Mouse (Mus musculus) erythroid progenitor cell, adult 5-6 weeks (primary cell): ENCODE measurements around the gene Adra1d. TPM values are rescaled to one million over a fixed set of nuclear protein-coding genes. Genes with fewer than 3 reads are reported as not detected.

Experiments
- ATAC-seq: replicated peaks from 2 replicates; pipeline ENCODE4 v1.8.0; 2016; ENCODE audit warnings: moderate number of reproducible peaks, mild to moderate bottlenecking, moderate TSS enrichment, inconsistent platforms; ENCODE audit not compliant: poor library complexity, low FRiP score, severe bottlenecking
- total RNA-seq, 2 experiments: library from RNA; stranded (forward) in 1 of 2; stranded (reverse) in 1 of 2; fragments of 150-400 nt in 1 of 2; fragments of 186-747, 209-891 nt in 1 of 2; gene quantifications; 2 replicates each; pipeline versions ENCODE4 v1.2.3 to v1.2.4; 2015 to 2017; ENCODE audit warnings: low replicate concordance in 2 of 2

Gene Adra1d
- not detected in 2 replicates for total RNA-seq (2015; ENCODE audit: low replicate concordance)
- total RNA-seq (2017; ENCODE audit: low replicate concordance): not detected in 2 replicates

DNA sequence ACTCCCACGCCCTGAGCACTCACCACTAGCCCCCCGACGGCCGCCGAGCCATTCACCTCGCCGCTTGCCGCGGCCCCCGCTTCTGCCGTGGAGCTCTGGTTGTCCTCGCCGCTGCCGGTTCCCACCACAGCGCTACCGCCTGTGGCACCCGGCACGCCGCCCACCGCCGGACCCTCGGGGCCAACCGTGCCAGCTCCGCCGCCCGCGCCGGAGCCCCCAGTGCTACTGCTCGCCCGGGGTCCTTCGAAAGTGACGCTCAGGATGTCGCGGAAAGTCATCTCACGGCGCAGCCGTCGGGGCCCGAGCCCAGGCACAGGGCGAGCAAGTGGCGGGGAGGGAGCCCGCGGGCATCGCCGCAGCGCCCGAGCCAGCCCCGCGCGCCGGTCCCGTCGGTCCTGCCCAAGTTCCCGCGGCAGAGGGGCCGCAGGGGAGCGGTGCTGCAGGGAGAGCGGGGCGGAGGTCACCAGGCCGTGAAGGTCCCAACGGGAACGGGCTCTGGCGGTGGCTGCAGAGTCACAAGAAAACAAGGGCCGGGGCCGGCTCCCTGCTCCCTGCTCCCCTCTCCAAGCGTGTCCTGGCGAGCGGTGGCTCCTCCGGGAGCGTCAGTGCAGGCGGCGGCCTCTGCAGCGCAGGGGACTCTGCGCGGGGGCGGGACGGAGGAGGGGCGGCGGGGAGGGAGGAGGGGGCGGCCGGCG lies at the start of gene Adra1d:
Gene Adra1d (minus strand): TSS at position 393 of the 695 bp plus-strand sequence.
- ATAC-seq: no peak

GRCm38 (mm10) chr2:131601881-131602280 lies 39.8 kb upstream of the Adra1d start:
- no peak for ATAC-seq

DNA sequence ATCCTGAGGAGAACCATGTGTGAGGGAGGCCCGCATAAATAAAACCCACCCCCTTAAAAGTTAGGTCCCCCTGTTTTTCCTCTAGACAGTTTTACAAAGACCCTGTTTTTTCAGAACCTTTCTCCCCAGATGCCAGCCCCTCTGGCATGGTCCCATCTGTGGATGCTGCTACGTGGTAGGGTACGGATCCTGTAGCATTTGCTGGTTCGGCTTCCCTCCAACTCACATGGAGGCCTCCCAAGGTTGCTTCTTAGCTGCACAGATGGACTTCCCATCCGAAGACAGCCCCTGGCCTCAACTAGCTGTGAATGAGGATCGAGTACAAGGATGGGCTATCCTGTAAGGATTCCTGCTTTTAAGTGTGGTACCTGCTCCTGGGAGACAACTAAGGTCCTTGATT lies 32.8 kb upstream of the Adra1d start:
- no peak for ATAC-seq

DNA sequence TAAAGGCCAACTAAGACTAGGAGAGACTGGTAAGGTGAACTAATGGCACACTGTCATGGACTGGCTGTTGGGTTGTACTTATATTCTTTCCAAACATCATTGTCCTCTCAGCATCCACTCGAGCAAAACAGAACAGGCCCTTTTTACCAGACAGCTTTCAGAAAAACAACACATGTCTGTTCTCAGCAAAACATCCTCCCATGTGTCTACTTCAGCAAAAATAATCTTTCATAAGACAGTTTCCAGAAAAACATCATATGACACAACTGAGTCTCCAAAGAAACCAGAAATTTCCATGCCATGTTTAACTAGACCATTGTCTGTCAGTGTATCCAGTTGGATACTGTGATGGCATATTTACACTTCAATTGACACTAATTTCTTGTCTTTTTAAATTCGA lies 25.4 kb upstream of the Adra1d start:
- ATAC-seq: no peak

- ATAC-seq: no peak
Measured at GRCm38 (mm10) chr2:131581506-131581905, 19.4 kb upstream of the Adra1d start.

DNA sequence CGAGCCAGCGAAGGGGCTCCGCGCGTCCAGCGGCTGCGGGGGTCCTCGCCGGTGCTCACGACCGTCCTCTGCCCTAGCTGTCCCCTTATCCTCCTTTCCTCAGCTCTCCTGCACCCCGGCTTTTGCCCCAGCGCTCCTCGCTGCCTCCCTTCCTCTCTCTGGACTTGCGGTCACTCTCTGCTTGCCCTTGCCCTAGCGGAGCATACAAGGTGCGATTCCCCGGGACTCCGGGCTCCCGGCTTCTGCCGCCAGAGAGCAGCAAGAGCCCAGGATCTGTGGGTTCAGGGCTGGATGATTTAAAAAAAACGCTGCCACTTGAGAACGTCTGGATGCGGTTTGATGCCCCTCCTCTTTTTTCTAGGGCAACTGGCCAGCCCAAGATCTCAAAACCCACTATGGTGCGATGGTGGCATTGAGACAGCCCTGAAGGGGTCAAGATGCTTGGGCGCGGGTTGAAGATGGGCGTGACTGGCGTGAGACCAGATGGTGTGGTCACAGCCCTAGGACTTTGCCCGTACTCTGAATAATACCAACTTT lies 571 bp upstream of the Adra1d start:
- no peak for ATAC-seq

- no peak for ATAC-seq
Measured at GRCm38 (mm10) chr2:131561344-131561870, 676 bp downstream of the Adra1d start.

GRCm38 (mm10) chr2:131560205-131560919 lies 1.7 kb downstream of the Adra1d start:
- no peak for ATAC-seq

DNA sequence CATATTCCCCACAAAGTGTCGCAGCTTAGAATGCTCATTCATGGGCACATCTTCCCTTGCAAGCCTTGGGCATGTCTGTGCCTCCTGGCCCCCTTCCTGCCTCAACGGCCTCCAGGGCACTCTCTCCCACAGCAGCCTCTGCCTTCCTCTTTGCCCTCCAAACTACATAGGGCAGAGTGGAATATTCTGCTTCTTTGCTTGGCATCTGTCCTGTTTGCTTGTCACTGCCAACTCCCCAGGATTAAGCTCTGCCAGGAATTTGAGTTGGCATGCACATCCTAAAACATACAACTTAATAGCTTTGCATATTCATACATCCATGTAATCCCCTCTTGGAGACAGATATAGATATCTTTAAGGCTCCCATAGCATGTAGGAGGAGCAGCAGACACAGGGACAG lies 4.2 kb downstream of the Adra1d start:
- ATAC-seq: no peak

DNA sequence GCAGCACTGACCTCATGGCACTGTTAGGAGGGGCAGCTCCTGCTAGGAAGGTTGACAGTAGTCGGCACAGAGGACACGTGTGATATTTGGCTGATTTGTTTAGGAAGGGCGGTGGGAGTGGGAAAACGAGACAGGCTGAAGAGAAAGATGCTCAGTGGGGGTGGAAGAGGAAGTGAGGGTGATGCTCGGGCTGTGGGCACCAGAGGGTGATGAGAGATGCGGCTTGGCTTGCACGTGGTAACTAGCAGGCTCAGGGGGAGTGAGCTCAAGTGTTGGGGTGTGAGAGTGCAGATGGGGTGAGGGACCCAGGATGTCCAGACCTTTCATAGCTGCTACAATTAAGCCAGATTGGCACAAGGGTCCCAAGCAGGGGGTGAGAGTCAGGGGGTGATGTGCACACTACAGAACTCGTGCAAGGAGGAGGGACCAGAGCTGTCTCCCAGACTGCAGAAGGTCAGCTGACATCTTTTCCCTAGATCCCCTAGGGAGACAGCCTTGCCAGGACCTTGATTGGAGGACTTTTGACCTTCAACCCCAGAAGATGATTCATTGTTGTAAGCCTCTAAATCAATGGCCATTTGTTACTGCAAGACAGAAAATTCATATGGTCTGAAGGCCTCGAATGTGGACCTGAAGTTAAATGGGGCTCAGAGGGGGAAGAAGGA lies 9.2 kb downstream of the Adra1d start:
- no peak for ATAC-seq

DNA sequence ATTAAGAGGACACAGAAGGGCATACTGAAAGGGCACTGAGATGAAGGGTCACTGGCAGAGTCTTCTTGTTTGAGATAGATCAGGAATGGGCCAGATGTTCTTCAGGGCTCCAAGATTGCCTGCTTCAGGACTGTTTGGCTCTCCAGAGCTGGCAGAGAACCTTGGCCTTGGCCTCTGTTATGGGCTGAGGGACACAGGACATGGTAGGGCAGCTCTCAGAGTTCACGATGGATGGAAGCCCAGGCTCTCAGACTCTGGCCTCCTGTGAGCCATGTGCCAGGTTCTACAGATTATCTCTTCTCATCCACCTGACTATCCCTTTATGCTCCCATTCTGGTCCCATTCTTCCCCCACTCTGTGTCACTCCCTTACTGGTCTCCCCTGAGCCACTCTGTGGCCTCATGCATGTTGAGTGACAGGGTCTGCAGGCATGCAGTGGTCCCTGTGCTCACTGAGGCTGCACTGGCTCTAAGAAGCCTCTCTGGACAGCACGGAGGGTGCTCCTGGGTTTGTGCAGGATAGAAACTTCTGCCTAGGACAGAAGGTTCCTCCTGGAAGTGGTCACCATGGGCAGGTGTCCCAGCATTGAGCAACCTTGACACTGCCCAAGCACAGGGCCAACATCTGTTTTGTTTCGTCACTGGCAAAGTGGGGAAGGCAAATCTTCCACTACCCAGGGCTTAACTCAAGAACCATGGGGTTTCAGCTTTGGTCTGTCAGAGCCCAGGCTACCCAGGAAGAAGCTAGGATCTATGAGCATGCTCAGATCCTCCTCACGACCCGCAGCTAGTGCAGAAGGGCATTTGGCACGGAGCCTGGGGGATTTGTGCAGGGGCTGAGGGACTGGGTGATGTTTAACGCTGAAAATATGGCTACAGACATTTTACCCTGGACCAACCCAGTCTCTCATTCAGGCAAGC lies 10.1 kb downstream of the Adra1d start:
- 0 out of 2 replicates have a peak, but pooled peaks have one; percentile 15 for ATAC-seq

DNA sequence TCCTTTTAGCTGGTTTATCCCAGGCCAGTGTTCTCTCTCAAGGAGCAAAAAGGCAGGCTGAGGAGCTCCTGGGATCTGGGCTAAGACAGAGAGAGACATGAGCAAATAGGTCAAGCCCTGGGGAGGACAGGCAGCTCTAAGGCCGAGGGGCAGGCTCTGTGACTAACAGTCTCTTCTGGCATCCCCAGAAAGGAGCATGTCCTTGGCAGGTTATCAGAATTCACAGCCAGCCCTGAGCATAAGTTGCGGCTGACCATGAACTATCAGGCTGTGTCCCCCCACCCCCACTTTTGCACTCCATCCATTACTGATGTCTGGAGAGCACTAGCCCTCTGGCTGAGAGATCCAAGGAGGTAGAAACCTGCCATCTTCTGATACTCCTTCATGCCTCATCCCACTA lies 11.2 kb downstream of the Adra1d start:
- no peak for ATAC-seq

- ATAC-seq: no peak
Measured at GRCm38 (mm10) chr2:131550474-131550873, 11.6 kb downstream of the Adra1d start.

GRCm38 (mm10) chr2:131549090-131549489 lies 13.0 kb downstream of the Adra1d start:
- ATAC-seq: no peak

DNA sequence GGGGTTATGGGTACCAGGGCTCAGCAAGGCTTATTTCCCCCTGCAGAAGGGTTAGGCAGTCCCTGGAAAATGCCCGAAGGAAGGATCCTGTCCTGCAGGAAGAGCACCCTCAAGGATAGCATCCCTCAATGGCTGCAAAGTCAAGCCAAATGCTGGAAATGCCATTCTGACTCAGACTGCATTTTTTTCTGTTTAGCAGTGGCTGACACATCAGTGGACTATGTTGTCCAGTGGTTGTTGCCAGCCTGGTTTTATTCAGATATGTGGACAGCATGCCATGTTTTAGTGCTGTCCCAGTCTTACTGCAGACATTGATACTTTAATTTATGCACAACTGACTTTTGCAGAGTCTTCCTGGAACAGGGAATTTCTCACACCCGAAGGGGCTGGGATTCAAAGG lies 13.8 kb downstream of the Adra1d start:
- ATAC-seq: no peak

DNA sequence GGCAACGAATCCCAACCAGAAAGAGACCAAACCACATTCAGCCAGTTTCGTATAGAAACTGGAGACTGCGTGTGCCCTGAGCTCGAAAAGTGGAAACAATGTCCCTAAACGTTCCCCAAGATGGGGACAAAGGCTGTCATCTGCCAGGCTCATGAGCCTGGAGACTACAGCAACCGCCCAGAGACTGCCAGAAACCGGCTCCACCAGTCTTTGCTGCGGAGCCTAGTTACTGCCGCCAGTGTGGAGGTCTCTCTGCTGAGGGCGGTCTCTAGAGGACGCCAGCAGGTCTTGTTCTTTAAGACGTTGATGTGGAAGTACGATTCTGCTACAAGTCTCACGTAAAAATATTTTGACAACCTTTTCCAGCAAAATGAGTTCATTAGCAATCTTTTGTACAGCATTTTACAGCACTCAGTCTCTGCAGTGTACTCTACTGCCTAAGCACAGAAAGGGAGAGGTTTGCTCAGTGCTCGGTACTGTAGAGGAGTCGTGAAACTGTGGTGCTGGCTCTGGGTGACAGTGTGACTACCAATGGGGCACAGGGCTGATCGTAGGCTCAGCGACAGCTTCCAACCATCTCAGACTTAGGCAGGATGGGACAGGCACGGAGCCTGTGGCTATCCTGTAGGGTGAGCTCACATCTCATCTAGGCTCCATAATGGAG lies 15.2 kb downstream of the Adra1d start:
- ATAC-seq: no peak

GRCm38 (mm10) chr2:131546308-131546700 lies 15.8 kb downstream of the Adra1d start:
- no peak for ATAC-seq

- peak; percentile 74 for ATAC-seq
Measured at GRCm38 (mm10) chr2:131545386-131546307, 16.4 kb downstream of the Adra1d start.
